Mouse (Mus musculus): ENCODE measurements around the gene Hmg20b.

GRCm38 (mm10) chr10:81297845-81298244 lies 52.4 kb downstream of the Hmg20b start:
- TF ChIP-seq CTCF (IDR thresholded peaks at IDR 0.05; ENCODE audit: low read depth, low read length) (no peak), POLR2A (IDR thresholded peaks at IDR 0.05; ENCODE audit: insufficient read depth, low read length) (no peak), EP300 (IDR thresholded peaks at IDR 0.05; ENCODE audit: insufficient read depth, low read depth, low read length) (no peak)

Data from ES-Bruce4 (cell line).